Mouse (Mus musculus) thymus, postnatal 4 days (tissue): ENCODE measurements at regions not wholly inside any gene's neighbourhood (a gene's known extent, or its start where the extent isn't known, plus 50 kb on each side); places are given as distances from the start of the nearest gene placed in this dataset.
"Not testable (repeated sequence)": the region's sequence is repeated elsewhere in the genome, so short reads cannot be mapped to it uniquely, and the experiment has no call there.

ENCODE experiments used
- DNase-seq: peaks from one replicate; pipeline ENCODE4 v3.0.0; 2021

DNA sequence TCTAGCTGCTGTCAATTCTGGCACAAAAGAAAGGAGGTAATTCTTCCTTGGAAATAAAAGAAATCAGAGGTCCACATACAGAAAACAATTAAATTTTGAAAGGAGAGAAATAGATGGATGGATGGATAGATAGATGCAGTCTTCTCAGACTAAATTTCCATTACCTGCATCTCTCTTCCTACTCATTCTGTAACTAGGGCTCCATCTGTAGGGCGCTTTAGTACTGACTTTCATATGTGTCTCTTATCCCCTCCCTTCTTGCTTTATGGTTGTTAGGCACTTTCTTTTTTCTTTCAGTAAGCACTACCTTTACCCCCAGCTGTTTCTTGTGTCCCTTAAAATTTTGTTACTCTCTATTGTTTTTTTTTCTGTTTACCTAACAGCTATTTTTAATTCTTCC lies 72.9 kb upstream of the Olfr1324 start:
- DNase-seq: no peak

DNA sequence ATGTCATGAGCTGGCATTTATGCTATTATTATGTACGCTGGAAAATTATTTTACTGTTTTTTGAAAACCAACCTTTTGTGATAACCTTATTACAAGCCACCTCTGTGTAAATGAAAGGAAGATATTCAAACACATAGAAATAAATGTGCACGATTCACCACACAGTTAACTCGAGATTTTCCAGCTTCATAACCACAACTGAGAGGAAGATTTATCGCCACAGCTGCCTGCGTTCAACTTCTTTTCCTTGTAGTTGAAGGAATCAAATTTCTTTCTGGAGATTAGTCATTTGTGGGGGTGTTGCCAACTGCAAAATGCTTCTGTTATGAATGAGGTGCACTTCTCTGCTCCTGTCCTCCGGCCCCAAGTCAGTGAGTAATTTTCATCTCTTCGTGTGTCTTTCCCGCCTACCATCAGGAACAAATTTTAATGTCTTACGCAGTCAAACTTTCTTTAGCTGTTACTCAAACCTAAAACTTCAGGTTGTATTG lies 62.2 kb upstream of the Olfr1324 start:
- not testable (repeated sequence) for DNase-seq
